Mouse (Mus musculus) embryonic facial prominence, embryonic 14.5 days (tissue): ENCODE data around the gene Pbx2. TPM values are rescaled to one million over a fixed set of nuclear protein-coding genes. Genes with fewer than 3 reads are reported as not detected.
"Not testable (repeated sequence)": the region's sequence is repeated elsewhere in the genome, so short reads cannot be mapped to it uniquely, and the experiment has no call there.

Source experiments
- ATAC-seq: fragments of 200-750 bp; cut with Nextera tagmentation; 2 replicates; pipeline ENCODE4 v1.8.0; 2017; ENCODE audit warnings: low read depth, moderate number of reproducible peaks, moderate TSS enrichment
- DNase-seq: peaks from one replicate; pipeline ENCODE4 v3.0.0-alpha.2; 2015; ENCODE audit warnings: low spot score
- H3K27ac ChIP-seq: fragments of 300-500 bp; sonication (generic); replicated peaks from 2 replicates; pipeline ENCODE4 v1.5.1; 2014; ENCODE audit warnings: low read depth, mild to moderate bottlenecking, low read length, moderate library complexity
- H3K27me3 ChIP-seq: fragments of 300-500 bp; sonication (generic); replicated peaks from 2 replicates; pipeline ENCODE4 v1.6.1; 2014; ENCODE audit warnings: low read length; ENCODE audit not compliant: control insufficient read depth, insufficient read depth
- H3K36me3 ChIP-seq: fragments of 300-500 bp; sonication (generic); 2 replicates; pipeline ENCODE4 v1.6.1; 2014; ENCODE audit warnings: low read length, mixed read lengths; ENCODE audit not compliant: control insufficient read depth, insufficient read depth
- H3K4me1 ChIP-seq: fragments of 300-500 bp; sonication (generic); 2 replicates; pipeline ENCODE4 v1.6.1; 2014; ENCODE audit warnings: antibody characterized with exemption, low read length; ENCODE audit not compliant: control insufficient read depth, insufficient read depth
- H3K4me2 ChIP-seq: fragments of 300-500 bp; sonication (generic); 2 replicates; pipeline ENCODE4 v1.6.1; 2014; ENCODE audit warnings: low read depth, mild to moderate bottlenecking, low read length, moderate library complexity, mixed read lengths
- H3K4me3 ChIP-seq: fragments of 300-500 bp; sonication (generic); 2 replicates; pipeline ENCODE4 v1.5.1; 2014; ENCODE audit warnings: low read depth, mild to moderate bottlenecking, low read length
- H3K9ac ChIP-seq: fragments of 300-500 bp; sonication (generic); 2 replicates; pipeline ENCODE4 v1.6.1; 2014; ENCODE audit warnings: low read depth, mild to moderate bottlenecking, low read length, moderate library complexity, mixed read lengths
- H3K9me3 ChIP-seq: fragments of 300-500 bp; sonication (generic); 2 replicates; pipeline ENCODE4 v1.6.1; 2016; ENCODE audit warnings: low read length; ENCODE audit not compliant: control insufficient read depth
- WGBS: fragments of 180-500 bp; shearing (Covaris S2); extraction: QIAGEN DNeasy Blood & Tissue Kit; methylation state at CpG from one replicate; pipeline ENCODE4 v1.1.7; 2014; 5-methylcytosine and 5-hydroxymethylcytosine counted together
- polyA plus RNA-seq: library from polyadenylated mRNA; unstranded; fragments of >200 nt; fragmentation: Nextera tagmentation; extraction: Ambion mirVana; gene quantifications from 2 replicates; pipeline ENCODE4 v1.2.1, GENCODE M21; 2014

The Pbx2 gene
- polyA plus RNA-seq: 11.3 and 12.2 TPM in 2 replicates

DNA sequence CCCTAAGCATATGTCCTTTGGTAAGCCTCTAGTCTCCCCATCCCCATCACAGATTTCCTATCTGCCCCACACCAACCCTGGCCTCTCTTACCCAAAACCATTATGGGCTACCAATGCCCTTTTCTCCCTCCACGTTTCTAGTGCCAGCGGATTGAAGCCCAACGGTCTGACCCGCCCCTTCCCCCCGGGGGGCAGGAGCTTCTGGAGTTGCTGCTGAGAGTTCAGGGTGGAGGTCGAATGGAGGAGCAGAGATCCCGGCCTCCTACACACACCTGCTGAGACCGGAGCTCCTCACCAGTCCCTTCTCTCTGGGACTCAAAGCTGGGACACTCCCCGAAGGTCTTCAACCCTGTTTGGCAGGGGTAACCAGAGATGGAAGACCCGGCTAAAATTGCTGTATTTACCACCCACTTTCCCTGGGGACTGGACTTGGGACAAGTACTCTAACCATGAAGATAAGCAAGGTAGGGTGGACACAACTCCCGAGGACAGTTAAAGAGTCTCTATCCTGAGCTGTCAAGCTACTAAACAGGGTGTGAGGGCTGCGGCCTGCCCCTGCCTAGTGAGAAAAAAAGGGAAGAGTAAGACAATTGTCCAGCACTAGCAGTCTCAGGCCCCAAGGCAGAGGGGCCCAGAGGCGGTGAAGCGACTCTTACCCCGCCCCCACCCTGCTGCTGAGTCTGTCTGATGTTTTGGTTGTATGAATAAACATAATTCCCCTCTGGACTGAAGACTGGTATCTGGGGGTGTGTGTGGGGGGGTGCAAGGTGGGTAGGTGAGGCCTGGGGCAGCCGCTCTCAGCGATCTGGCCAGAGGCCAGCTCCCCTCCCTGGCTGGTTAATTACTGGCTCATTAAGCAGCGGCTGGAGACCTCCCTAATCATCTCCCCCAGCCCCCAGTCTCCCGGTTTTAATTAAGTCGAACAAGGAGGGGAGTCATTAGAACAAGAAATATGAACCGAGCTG, at the start of gene Pbx2:
Pbx2 (plus strand) TSS at position 238 of the 965 bp plus-strand sequence.
- Histone ChIP-seq H3K27me3 (no peaks in the 10 kb centered on the region), H3K9me3 (no peaks in the 10 kb centered on the region), H3K9ac (peak within 1 kb of the TSS; percentile 98), H3K27ac (peak within 1 kb of the TSS; percentile 99), H3K4me2 (peak within 1 kb of the TSS; percentile 67), H3K4me3 (peak within 1 kb of the TSS; percentile 88), H3K36me3 (peaks cover 24% of the 10 kb centered on the region), H3K4me1 (peaks cover 47% of the 10 kb centered on the region)
- DNase-seq: peak; percentile 64
- whole genome bisulfite sequencing: 4% methylated on average over 21 of the region's 21 CpGs
- ATAC-seq: no peak; the same call in 1 of the 2 replicates

DNA sequence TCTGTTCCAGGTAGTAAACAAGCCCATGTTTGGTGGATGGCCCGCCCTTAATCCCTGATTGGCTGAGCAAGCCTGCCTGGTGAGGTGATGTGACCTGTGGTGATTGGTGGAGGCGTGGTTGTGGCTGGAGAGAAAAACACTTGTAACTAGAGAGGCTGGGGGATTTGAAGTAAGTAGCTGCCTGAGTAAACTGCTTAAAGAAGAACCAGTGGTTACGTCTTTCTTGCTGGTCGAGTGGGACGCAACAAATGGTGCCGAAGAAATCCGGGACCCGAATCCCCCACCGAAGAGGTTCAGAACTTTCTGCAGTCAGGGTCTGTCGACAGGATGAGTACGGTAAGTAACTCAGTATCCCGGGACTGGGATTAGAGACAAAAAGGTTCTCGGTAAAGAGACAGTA, 47.5 kb upstream of the Pbx2 start:
- not testable (repeated sequence) for H3K4me1 ChIP-seq, ATAC-seq, H3K9ac ChIP-seq, DNase-seq, H3K27ac ChIP-seq, H3K4me3 ChIP-seq, H3K27me3 ChIP-seq, H3K9me3 ChIP-seq, H3K4me2 ChIP-seq, H3K36me3 ChIP-seq
- WGBS: 93% methylated on average over 12 of the region's 13 CpGs

DNA sequence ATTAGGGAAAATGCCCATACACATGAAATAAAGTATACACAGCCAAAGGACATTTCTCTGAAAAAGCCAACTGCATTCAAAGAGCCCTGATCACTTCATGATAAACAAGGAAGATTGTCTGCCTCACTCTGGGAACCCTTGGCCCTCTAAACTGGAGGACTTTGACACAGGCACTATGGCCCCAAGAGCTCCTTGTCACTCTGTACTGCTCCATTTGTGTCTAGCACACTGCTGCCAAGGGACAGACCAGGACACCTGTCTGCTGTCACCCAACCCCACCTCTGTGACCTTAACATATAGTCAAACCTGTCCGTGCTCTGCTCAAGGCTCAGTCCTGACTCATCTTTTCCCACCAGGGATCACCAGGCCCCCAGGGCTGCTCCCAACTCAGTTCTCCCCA, 44.3 kb upstream of the Pbx2 start:
- Histone ChIP-seq H3K9ac (no peak overlapping the region), H3K4me3 (no peak overlapping the region), H3K27me3 (no peaks in the 10 kb centered on the region), H3K4me1 (no peaks in the 10 kb centered on the region), H3K36me3 (no peaks in the 10 kb centered on the region), H3K27ac (no peak overlapping the region), H3K9me3 (no peaks in the 10 kb centered on the region), H3K4me2 (no peak overlapping the region)
- no peak for DNase-seq
- no peak for ATAC-seq
- WGBS: 77% methylated on average over 1 of the region's 1 CpGs

DNA sequence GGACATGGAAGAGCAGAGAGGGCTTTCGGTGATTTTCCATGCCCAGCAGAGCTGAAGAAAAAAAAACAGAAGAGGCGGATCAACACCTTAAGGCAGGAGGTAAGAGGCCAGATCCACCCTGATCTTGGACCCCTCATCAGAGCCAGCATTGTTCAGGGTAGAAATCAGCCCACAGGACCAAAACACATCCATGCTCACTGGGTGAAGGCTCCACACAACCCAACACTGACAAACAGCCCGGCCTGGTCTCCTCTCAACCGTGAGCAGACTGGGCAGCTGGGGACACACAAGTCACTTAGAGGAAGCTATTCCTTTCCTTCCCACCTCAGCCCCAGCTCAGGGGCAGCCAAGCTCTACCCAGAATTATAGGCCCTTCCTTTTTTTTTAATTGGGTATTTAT, 43.5 kb upstream of the Pbx2 start:
- Histone ChIP-seq H3K4me2 (no peak overlapping the region), H3K27me3 (no peaks in the 10 kb centered on the region), H3K9ac (no peak overlapping the region), H3K9me3 (no peaks in the 10 kb centered on the region), H3K27ac (no peak overlapping the region), H3K36me3 (no peaks in the 10 kb centered on the region), H3K4me1 (no peaks in the 10 kb centered on the region), H3K4me3 (no peak overlapping the region)
- ATAC-seq: no peak
- no peak for DNase-seq
- 87% methylated on average over 4 of the region's 4 CpGs for WGBS

DNA sequence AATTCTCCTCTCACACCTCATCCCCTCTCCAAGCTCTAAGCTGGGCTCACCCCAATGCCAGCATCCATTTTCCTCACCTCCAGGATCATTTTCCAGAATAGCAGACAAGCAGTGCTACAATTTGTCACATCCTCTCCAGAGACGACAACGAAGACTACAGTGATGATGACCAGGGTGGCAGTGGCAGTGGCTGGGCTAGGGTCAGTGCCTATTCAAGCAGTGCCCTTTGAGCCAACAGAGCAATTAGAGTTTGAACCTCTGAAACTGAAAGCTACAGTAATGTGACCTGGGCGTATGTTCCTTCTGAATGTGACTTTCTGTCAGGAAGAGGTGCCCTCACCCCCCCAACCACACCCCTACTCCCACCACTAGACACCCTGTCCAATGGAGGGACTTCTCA, 41.9 kb upstream of the Pbx2 start:
- H3K9ac ChIP-seq: no peak overlapping the region
- H3K36me3 ChIP-seq: no peaks in the 10 kb centered on the region
- H3K4me3 ChIP-seq: no peak overlapping the region
- H3K27me3 ChIP-seq: no peaks in the 10 kb centered on the region
- no peak overlapping the region for H3K27ac ChIP-seq
- H3K4me1 ChIP-seq: no peaks in the 10 kb centered on the region
- no peak for DNase-seq
- H3K4me2 ChIP-seq: no peak overlapping the region
- 85% methylated on average over 3 of the region's 3 CpGs for WGBS
- ATAC-seq: no peak
- no peaks in the 10 kb centered on the region for H3K9me3 ChIP-seq

DNA sequence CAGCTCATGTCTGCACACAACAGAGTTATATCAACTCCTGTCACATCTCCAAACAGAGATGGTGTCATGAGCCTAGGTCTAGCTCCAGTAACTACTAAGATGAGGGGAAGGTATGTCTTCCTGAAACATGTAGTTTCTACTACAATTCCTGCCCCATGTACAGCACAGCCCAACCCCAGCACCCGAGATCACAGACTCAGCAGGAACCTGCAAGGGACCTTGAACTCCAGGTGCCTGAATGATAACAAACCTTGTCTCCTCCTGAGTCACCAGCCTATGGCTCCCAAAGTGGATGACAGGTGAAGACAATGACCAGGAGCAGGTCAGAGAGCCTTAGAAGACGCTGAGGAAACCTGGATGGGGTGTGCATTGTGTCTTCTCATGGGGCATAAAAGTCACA, 41.2 kb upstream of the Pbx2 start:
- Histone ChIP-seq H3K9me3 (no peaks in the 10 kb centered on the region), H3K36me3 (no peaks in the 10 kb centered on the region), H3K4me1 (no peaks in the 10 kb centered on the region), H3K27ac (no peak overlapping the region), H3K4me2 (no peak overlapping the region), H3K4me3 (no peak overlapping the region), H3K27me3 (no peaks in the 10 kb centered on the region), H3K9ac (no peak overlapping the region)
- ATAC-seq: no peak
- no peak for DNase-seq
- 69% methylated on average over 2 of the region's 2 CpGs for WGBS

DNA sequence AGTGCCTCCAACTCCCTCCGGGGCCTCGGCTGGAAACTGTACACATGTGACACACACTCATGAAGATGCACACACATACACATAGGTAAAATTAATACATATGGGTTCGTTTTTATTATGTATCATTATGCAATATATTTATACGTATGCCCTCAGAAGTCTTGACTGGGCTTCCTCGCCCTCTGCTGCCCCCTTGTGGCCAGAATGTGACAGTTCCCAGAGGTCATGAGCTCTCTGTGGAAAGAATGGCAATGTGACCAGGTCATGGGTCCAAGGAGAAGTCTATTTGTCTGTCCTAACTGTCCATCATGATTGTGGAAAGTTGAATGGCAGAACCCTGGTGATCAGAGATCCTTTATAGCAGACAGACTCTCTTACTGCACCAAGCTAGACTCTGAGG, 35.6 kb upstream of the Pbx2 start:
- ATAC-seq: no peak
- 29% methylated on average over 5 of the region's 5 CpGs for WGBS
- peak; percentile 33 for DNase-seq

DNA sequence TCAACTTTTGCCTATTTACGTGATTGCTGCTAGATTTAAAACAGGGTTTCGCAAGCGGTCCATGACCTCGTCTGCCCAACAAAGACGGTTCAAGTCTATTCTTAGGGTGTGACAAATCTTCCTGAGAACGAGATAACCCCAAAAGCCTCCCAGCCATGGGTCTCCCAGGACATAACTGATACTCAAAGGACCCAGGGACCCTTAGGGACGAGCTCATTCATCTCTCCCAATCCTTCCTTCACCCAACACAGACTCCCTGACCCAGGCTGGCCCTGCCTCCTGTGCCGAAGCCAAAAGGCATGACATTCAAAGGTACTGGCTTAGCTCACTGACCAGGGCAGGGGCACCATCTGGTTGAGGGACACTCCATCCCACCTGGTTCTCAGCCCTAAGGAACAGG, 34.7 kb upstream of the Pbx2 start:
- Histone ChIP-seq H3K9me3 (no peaks in the 10 kb centered on the region), H3K4me3 (no peak overlapping the region), H3K9ac (no peak overlapping the region), H3K4me1 (no peaks in the 10 kb centered on the region), H3K27ac (no peak overlapping the region), H3K27me3 (no peaks in the 10 kb centered on the region), H3K36me3 (no peaks in the 10 kb centered on the region), H3K4me2 (no peak overlapping the region)
- WGBS: 82% methylated on average over 8 of the region's 8 CpGs
- ATAC-seq: no peak
- no peak for DNase-seq

More for the DNA sequence above, 35.6 kb upstream of the Pbx2 start:
- no peaks in the 10 kb centered on the region for H3K4me1 ChIP-seq
- H3K4me3 ChIP-seq: no peak overlapping the region
- H3K36me3 ChIP-seq: no peaks in the 10 kb centered on the region
- H3K9me3 ChIP-seq: no peaks in the 10 kb centered on the region
- H3K27me3 ChIP-seq: no peaks in the 10 kb centered on the region
- H3K9ac ChIP-seq: no peak overlapping the region
- H3K27ac ChIP-seq: no peak overlapping the region
- no peak overlapping the region for H3K4me2 ChIP-seq

DNA sequence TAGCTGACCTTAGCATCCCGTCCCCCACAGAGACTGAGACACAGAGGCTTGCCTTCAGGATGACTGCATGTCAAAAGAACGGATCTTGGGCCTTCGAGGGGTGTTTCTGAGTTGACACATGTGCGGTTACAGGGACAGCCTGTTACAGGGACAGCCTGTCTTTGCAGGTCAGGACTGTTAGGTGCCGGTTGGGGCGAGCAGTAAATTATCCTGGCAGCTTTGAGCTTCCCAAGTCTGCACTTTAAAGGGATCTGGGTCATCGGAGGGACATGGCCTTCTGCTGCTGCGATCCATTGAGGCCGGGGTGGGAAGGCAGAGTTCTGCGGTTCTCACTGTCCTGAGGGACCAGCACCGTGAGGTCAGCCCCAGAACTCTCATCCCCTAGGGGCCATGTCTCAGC, 33.7 kb upstream of the Pbx2 start:
- Histone ChIP-seq H3K4me2 (no peak overlapping the region), H3K4me1 (no peaks in the 10 kb centered on the region), H3K36me3 (no peaks in the 10 kb centered on the region), H3K27me3 (no peaks in the 10 kb centered on the region), H3K9me3 (no peaks in the 10 kb centered on the region), H3K9ac (no peak overlapping the region), H3K27ac (no peak overlapping the region), H3K4me3 (no peak overlapping the region)
- DNase-seq (no peak), ATAC-seq (no peak)
- 75% methylated on average over 11 of the region's 11 CpGs for WGBS
